Mouse (Mus musculus) spleen, adult 2 months (tissue): Measurements from ENCODE around the gene Ptprh.

Source experiments
- CTCF ChIP-seq: fragments of 200-500 bp; IDR thresholded peaks from 2 replicates; pipeline ENCODE4 v1.5.1; 2011; ENCODE audit warnings: mild to moderate bottlenecking, inconsistent platforms; ENCODE audit not compliant: insufficient read depth, insufficient read length, insufficient replicate concordance; ENCODE audit errors: extremely low read depth
- POLR2A ChIP-seq: fragments of 200-500 bp; IDR thresholded peaks from 2 replicates; pipeline ENCODE4 v1.6.1; 2011; ENCODE audit warnings: low read depth, low read length, inconsistent platforms

DNA sequence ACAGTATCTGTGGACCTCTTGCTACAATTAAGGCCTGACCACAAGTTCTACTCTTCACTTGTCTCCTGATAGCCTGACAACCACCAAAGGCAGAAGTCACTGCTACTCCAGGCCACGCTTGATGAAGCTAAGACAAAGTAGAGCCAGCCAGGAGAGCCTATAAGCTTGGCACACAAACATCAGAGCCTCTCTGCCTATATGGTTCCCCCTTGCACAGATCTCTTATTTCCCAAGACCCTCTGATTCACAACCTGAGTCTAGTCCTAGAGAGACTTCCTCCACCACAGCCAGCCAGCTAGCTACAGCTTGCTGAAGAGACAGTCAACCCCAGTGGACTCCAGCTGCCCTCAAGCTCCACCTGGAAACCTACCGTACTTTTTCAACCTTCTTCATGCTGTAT is 44.2 kb upstream of the Ptprh start:
- TF ChIP-seq CTCF = no peak
- TF ChIP-seq POLR2A = no peak
